Mouse (Mus musculus): ENCODE data around the gene Fam102a. TPM values are rescaled to one million over a fixed set of nuclear protein-coding genes. Genes with fewer than 3 reads are reported as not detected.

Fam102a gene
- polyA plus RNA-seq, 2 experiments = 0.88 to 0.91 TPM

GRCm38 (mm10) chr2:32492661-32493060 lies 42.5 kb upstream of the Fam102a start:
- ATAC-seq (ENCODE audit: insufficient read depth) (no peak), DNase-seq (ENCODE audit: low read depth in 3 of 3, low spot score in 3 of 3) (no peak)

GRCm38 (mm10) chr2:32493301-32493701 lies 41.8 kb upstream of the Fam102a start:
- H3K4me3 ChIP-seq (ENCODE audit: insufficient read depth in 1 of 2, low read depth in 2 of 2, low read length in 2 of 2) = no peak overlapping the region
- no peaks in the 10 kb centered on the region for H3K9me3 ChIP-seq (ENCODE audit: control insufficient read depth, low read length)
- no peak overlapping the region for H3K9ac ChIP-seq (replicated peaks)
- H3K27me3 ChIP-seq (ENCODE audit: control insufficient read depth, insufficient read depth, low read length) = no peaks in the 10 kb centered on the region
- H3K4me2 ChIP-seq (ENCODE audit: low read depth) = no peak overlapping the region
- ATAC-seq (ENCODE audit: insufficient read depth) = no peak
- peaks cover 0 to 13% of the 10 kb centered on the region in 2 experiments; a peak in 3 of 4 replicates for H3K4me1 ChIP-seq (replicated peaks; ENCODE audit: control insufficient read depth in 2 of 2, insufficient read depth in 2 of 2, low read length in 1 of 2)
- TF ChIP-seq EP300 (IDR thresholded peaks at IDR 0.05; ENCODE audit: low read depth) = no peak
- no peak for TF ChIP-seq CTCF (IDR thresholded peaks at IDR 0.05; ENCODE audit: low read depth)
- DNase-seq (ENCODE audit: low read depth in 3 of 3, low spot score in 3 of 3) = no peak
- H3K36me3 ChIP-seq (replicated peaks; ENCODE audit: control insufficient read depth, insufficient read depth, low read depth) = no peaks in the 10 kb centered on the region
- H3K27ac ChIP-seq = no peak overlapping the region
- 16% methylated on average over 12 of the region's 12 CpGs for WGBS (ENCODE audit: insufficient replicate concordance)

More at GRCm38 (mm10) chr2:32492661-32493060, 42.5 kb upstream of the Fam102a start:
- H3K4me2 ChIP-seq (ENCODE audit: low read depth) = no peak overlapping the region
- TF ChIP-seq CTCF (IDR thresholded peaks at IDR 0.05; ENCODE audit: low read depth) (no peak), EP300 (IDR thresholded peaks at IDR 0.05; ENCODE audit: low read depth) (no peak)
- H3K9ac ChIP-seq (replicated peaks) = no peak overlapping the region
- H3K27ac ChIP-seq = no peak overlapping the region
- no peak overlapping the region for H3K4me3 ChIP-seq (ENCODE audit: insufficient read depth in 1 of 2, low read depth in 2 of 2, low read length in 2 of 2)
- H3K4me1 ChIP-seq (replicated peaks; ENCODE audit: control insufficient read depth in 2 of 2, insufficient read depth in 2 of 2, low read length in 1 of 2) = peaks cover 0 to 13% of the 10 kb centered on the region in 2 experiments; a peak in 3 of 4 replicates
- no peaks in the 10 kb centered on the region for H3K36me3 ChIP-seq (replicated peaks; ENCODE audit: control insufficient read depth, insufficient read depth, low read depth)
- H3K27me3 ChIP-seq (ENCODE audit: control insufficient read depth, insufficient read depth, low read length) = no peaks in the 10 kb centered on the region
- 50% methylated on average over 2 of the region's 2 CpGs for WGBS (ENCODE audit: insufficient replicate concordance)
- no peaks in the 10 kb centered on the region for H3K9me3 ChIP-seq (ENCODE audit: control insufficient read depth, low read length)

GRCm38 (mm10) chr2:32494522-32494921 lies 40.6 kb upstream of the Fam102a start:
- ATAC-seq (ENCODE audit: insufficient read depth) (no peak), DNase-seq (ENCODE audit: low read depth in 3 of 3, low spot score in 3 of 3) (no peak)
- no peak overlapping the region for H3K4me2 ChIP-seq (ENCODE audit: low read depth)
- no peak for TF ChIP-seq CTCF (IDR thresholded peaks at IDR 0.05; ENCODE audit: low read depth)
- TF ChIP-seq EP300 (IDR thresholded peaks at IDR 0.05; ENCODE audit: low read depth) = no peak
- H3K4me1 ChIP-seq (replicated peaks; ENCODE audit: control insufficient read depth in 2 of 2, insufficient read depth in 2 of 2, low read length in 1 of 2) = peaks cover 0 to 13% of the 10 kb centered on the region in 2 experiments; a peak in 3 of 4 replicates
- 17% methylated on average over 2 of the region's 2 CpGs for WGBS (ENCODE audit: insufficient replicate concordance)
- H3K9ac ChIP-seq (replicated peaks) = no peak overlapping the region
- H3K27ac ChIP-seq = no peak overlapping the region
- H3K4me3 ChIP-seq (ENCODE audit: insufficient read depth in 1 of 2, low read depth in 2 of 2, low read length in 2 of 2) = no peak overlapping the region
- H3K36me3 ChIP-seq (replicated peaks; ENCODE audit: control insufficient read depth, insufficient read depth, low read depth) = no peaks in the 10 kb centered on the region
- H3K9me3 ChIP-seq (ENCODE audit: control insufficient read depth, low read length) = no peaks in the 10 kb centered on the region
- H3K27me3 ChIP-seq (ENCODE audit: control insufficient read depth, insufficient read depth, low read length) = no peaks in the 10 kb centered on the region

- Histone ChIP-seq H3K9ac (replicated peaks) (no peak overlapping the region), H3K9me3 (ENCODE audit: control insufficient read depth, low read length) (no peaks in the 10 kb centered on the region), H3K4me3 (ENCODE audit: insufficient read depth in 1 of 2, low read depth in 2 of 2, low read length in 2 of 2) (peak overlapping the region; percentile 7 to 8; a peak in 3 of 4 replicates), H3K27me3 (ENCODE audit: control insufficient read depth, insufficient read depth, low read length) (no peaks in the 10 kb centered on the region), H3K4me1 (replicated peaks; ENCODE audit: control insufficient read depth in 2 of 2, insufficient read depth in 2 of 2, low read length in 1 of 2) (peaks cover 0 to 13% of the 10 kb centered on the region in 2 experiments; a peak in 3 of 4 replicates), H3K27ac (no peak overlapping the region), H3K36me3 (replicated peaks; ENCODE audit: control insufficient read depth, insufficient read depth, low read depth) (no peaks in the 10 kb centered on the region), H3K4me2 (ENCODE audit: low read depth) (peak overlapping the region; percentile 53)
- DNase-seq (ENCODE audit: low read depth in 3 of 3, low spot score in 3 of 3) (peak in 1 of 3 experiments; percentile 25), ATAC-seq (ENCODE audit: insufficient read depth) (peak; percentile 68)
- TF ChIP-seq CTCF (IDR thresholded peaks at IDR 0.05; ENCODE audit: low read depth) = no peak
- no peak for TF ChIP-seq EP300 (IDR thresholded peaks at IDR 0.05; ENCODE audit: low read depth)
- WGBS (ENCODE audit: insufficient replicate concordance) = 7% methylated on average over 20 of the region's 20 CpGs
Measured at GRCm38 (mm10) chr2:32495185-32495726, 39.9 kb upstream of the Fam102a start.

GRCm38 (mm10) chr2:32496190-32496589 lies 38.9 kb upstream of the Fam102a start:
- WGBS (ENCODE audit: insufficient replicate concordance) = 9% methylated on average over 5 of the region's 5 CpGs
- Histone ChIP-seq H3K36me3 (replicated peaks; ENCODE audit: control insufficient read depth, insufficient read depth, low read depth) (no peaks in the 10 kb centered on the region), H3K27ac (no peak overlapping the region), H3K4me3 (ENCODE audit: insufficient read depth in 1 of 2, low read depth in 2 of 2, low read length in 2 of 2) (no peak overlapping the region), H3K4me2 (ENCODE audit: low read depth) (peak overlapping the region; percentile 53; the same call in 1 of the 2 replicates), H3K9me3 (ENCODE audit: control insufficient read depth, low read length) (no peaks in the 10 kb centered on the region), H3K9ac (replicated peaks) (no peak overlapping the region), H3K4me1 (replicated peaks; ENCODE audit: control insufficient read depth in 2 of 2, insufficient read depth in 2 of 2, low read length in 1 of 2) (peaks cover 0 to 13% of the 10 kb centered on the region in 2 experiments; a peak in 3 of 4 replicates), H3K27me3 (ENCODE audit: control insufficient read depth, insufficient read depth, low read length) (no peaks in the 10 kb centered on the region)
- TF ChIP-seq EP300 (IDR thresholded peaks at IDR 0.05; ENCODE audit: low read depth) (no peak), CTCF (IDR thresholded peaks at IDR 0.05; ENCODE audit: low read depth) (no peak)
- DNase-seq (ENCODE audit: low read depth in 3 of 3, low spot score in 3 of 3) (no peak), ATAC-seq (ENCODE audit: insufficient read depth) (no peak)

All from liver, embryonic 14.5 days (tissue).